Mouse (Mus musculus): Measurements from ENCODE around the gene Cdh23. TPM values are rescaled to one million over a fixed set of nuclear protein-coding genes. Genes with fewer than 3 reads are reported as not detected.

Gene Cdh23
- polyA plus RNA-seq, 1 experiment from 2014 or later: 2.7 TPM

GRCm38 (mm10) chr10:60516286-60516685, 180.0 kb downstream of the Cdh23 start:
- no peaks in the 10 kb centered on the region for H3K36me3 ChIP-seq (ENCODE audit: control insufficient read depth, insufficient read depth)
- 82% methylated on average over 11 of the region's 11 CpGs for WGBS
- no peaks in the 10 kb centered on the region for H3K27me3 ChIP-seq (replicated peaks; ENCODE audit: control insufficient read depth, insufficient read depth, low read length)
- no peaks in the 10 kb centered on the region for H3K9me3 ChIP-seq (ENCODE audit: control insufficient read depth, low read length)
- no peak overlapping the region for H3K9ac ChIP-seq (replicated peaks; ENCODE audit: low read depth, low read length)
- ATAC-seq: no peak
- no peaks in the 10 kb centered on the region for H3K4me1 ChIP-seq (replicated peaks; ENCODE audit: control insufficient read depth, insufficient read depth, low read length)
- no peak overlapping the region for H3K4me3 ChIP-seq (replicated peaks; ENCODE audit: low read length)
- H3K27ac ChIP-seq (ENCODE audit: low read length): no peak overlapping the region
- H3K4me2 ChIP-seq (ENCODE audit: low read length): no peak overlapping the region

GRCm38 (mm10) chr10:60498538-60498937, 197.8 kb downstream of the Cdh23 start:
- Histone ChIP-seq H3K27me3 (replicated peaks; ENCODE audit: control insufficient read depth, insufficient read depth, low read length) (no peaks in the 10 kb centered on the region), H3K4me1 (replicated peaks; ENCODE audit: control insufficient read depth, insufficient read depth, low read length) (no peaks in the 10 kb centered on the region), H3K4me2 (ENCODE audit: low read length) (no peak overlapping the region), H3K27ac (ENCODE audit: low read length) (no peak overlapping the region), H3K36me3 (ENCODE audit: control insufficient read depth, insufficient read depth) (no peaks in the 10 kb centered on the region), H3K9ac (replicated peaks; ENCODE audit: low read depth, low read length) (no peak overlapping the region), H3K4me3 (replicated peaks; ENCODE audit: low read length) (no peak overlapping the region), H3K9me3 (ENCODE audit: control insufficient read depth, low read length) (no peaks in the 10 kb centered on the region)
- WGBS: 20% methylated on average over 4 of the region's 4 CpGs
- ATAC-seq: no peak

- Histone ChIP-seq H3K9ac (replicated peaks; ENCODE audit: low read depth, low read length) (no peak overlapping the region), H3K27me3 (replicated peaks; ENCODE audit: control insufficient read depth, insufficient read depth, low read length) (no peaks in the 10 kb centered on the region), H3K9me3 (ENCODE audit: control insufficient read depth, low read length) (no peaks in the 10 kb centered on the region), H3K4me2 (ENCODE audit: low read length) (no peak overlapping the region), H3K4me3 (replicated peaks; ENCODE audit: low read length) (no peak overlapping the region), H3K36me3 (ENCODE audit: control insufficient read depth, insufficient read depth) (no peaks in the 10 kb centered on the region), H3K4me1 (replicated peaks; ENCODE audit: control insufficient read depth, insufficient read depth, low read length) (no peaks in the 10 kb centered on the region), H3K27ac (ENCODE audit: low read length) (no peak overlapping the region)
- ATAC-seq: no peak
- 11% methylated on average over 6 of the region's 6 CpGs for WGBS
Measured at GRCm38 (mm10) chr10:60495070-60495469, 201.2 kb downstream of the Cdh23 start.

GRCm38 (mm10) chr10:60491538-60491937, 204.8 kb downstream of the Cdh23 start:
- Histone ChIP-seq H3K4me1 (replicated peaks; ENCODE audit: control insufficient read depth, insufficient read depth, low read length) (no peaks in the 10 kb centered on the region), H3K4me3 (replicated peaks; ENCODE audit: low read length) (no peak overlapping the region), H3K9me3 (ENCODE audit: control insufficient read depth, low read length) (no peaks in the 10 kb centered on the region), H3K4me2 (ENCODE audit: low read length) (no peak overlapping the region), H3K27ac (ENCODE audit: low read length) (no peak overlapping the region), H3K27me3 (replicated peaks; ENCODE audit: control insufficient read depth, insufficient read depth, low read length) (no peaks in the 10 kb centered on the region), H3K9ac (replicated peaks; ENCODE audit: low read depth, low read length) (no peak overlapping the region), H3K36me3 (ENCODE audit: control insufficient read depth, insufficient read depth) (no peaks in the 10 kb centered on the region)
- 42% methylated on average over 2 of the region's 2 CpGs for WGBS
- peak; percentile 38; the same call in 1 of the 2 replicates for ATAC-seq

GRCm38 (mm10) chr10:60481381-60481780, 214.9 kb downstream of the Cdh23 start:
- H3K36me3 ChIP-seq (ENCODE audit: control insufficient read depth, insufficient read depth): no peaks in the 10 kb centered on the region
- H3K9ac ChIP-seq (replicated peaks; ENCODE audit: low read depth, low read length): no peak overlapping the region
- ATAC-seq: no peak
- WGBS: 95% methylated on average over 6 of the region's 6 CpGs
- no peaks in the 10 kb centered on the region for H3K4me1 ChIP-seq (replicated peaks; ENCODE audit: control insufficient read depth, insufficient read depth, low read length)
- no peaks in the 10 kb centered on the region for H3K9me3 ChIP-seq (ENCODE audit: control insufficient read depth, low read length)
- H3K4me3 ChIP-seq (replicated peaks; ENCODE audit: low read length): no peak overlapping the region
- H3K27me3 ChIP-seq (replicated peaks; ENCODE audit: control insufficient read depth, insufficient read depth, low read length): 0 out of 2 replicates have a peak, but pooled peaks cover 3% of the 10 kb centered on the region
- H3K27ac ChIP-seq (ENCODE audit: low read length): no peak overlapping the region
- no peak overlapping the region for H3K4me2 ChIP-seq (ENCODE audit: low read length)

GRCm38 (mm10) chr10:60474549-60474948, 221.7 kb downstream of the Cdh23 start:
- Histone ChIP-seq H3K27ac (ENCODE audit: low read length) (no peak overlapping the region), H3K4me1 (replicated peaks; ENCODE audit: control insufficient read depth, insufficient read depth, low read length) (peaks cover 3% of the 10 kb centered on the region; the same call in 1 of the 2 replicates), H3K27me3 (replicated peaks; ENCODE audit: control insufficient read depth, insufficient read depth, low read length) (0 out of 2 replicates have a peak, but pooled peaks cover 3% of the 10 kb centered on the region), H3K4me3 (replicated peaks; ENCODE audit: low read length) (no peak overlapping the region), H3K36me3 (ENCODE audit: control insufficient read depth, insufficient read depth) (no peaks in the 10 kb centered on the region), H3K4me2 (ENCODE audit: low read length) (no peak overlapping the region), H3K9ac (replicated peaks; ENCODE audit: low read depth, low read length) (no peak overlapping the region), H3K9me3 (ENCODE audit: control insufficient read depth, low read length) (no peaks in the 10 kb centered on the region)
- no peak for ATAC-seq
- WGBS: 79% methylated on average over 5 of the region's 5 CpGs

- peaks cover 3% of the 10 kb centered on the region; the same call in 1 of the 2 replicates for H3K4me1 ChIP-seq (replicated peaks; ENCODE audit: control insufficient read depth, insufficient read depth, low read length)
- H3K27me3 ChIP-seq (replicated peaks; ENCODE audit: control insufficient read depth, insufficient read depth, low read length): 0 out of 2 replicates have a peak, but pooled peaks cover 3% of the 10 kb centered on the region
- H3K4me2 ChIP-seq (ENCODE audit: low read length): no peak overlapping the region
- no peak overlapping the region for H3K27ac ChIP-seq (ENCODE audit: low read length)
- H3K9ac ChIP-seq (replicated peaks; ENCODE audit: low read depth, low read length): no peak overlapping the region
- no peak for ATAC-seq
- H3K9me3 ChIP-seq (ENCODE audit: control insufficient read depth, low read length): no peaks in the 10 kb centered on the region
- WGBS: 12% methylated on average over 9 of the region's 9 CpGs
- H3K4me3 ChIP-seq (replicated peaks; ENCODE audit: low read length): no peak overlapping the region
- H3K36me3 ChIP-seq (ENCODE audit: control insufficient read depth, insufficient read depth): no peaks in the 10 kb centered on the region
Measured at GRCm38 (mm10) chr10:60473782-60474322, 222.4 kb downstream of the Cdh23 start.

GRCm38 (mm10) chr10:60467752-60468151, 228.5 kb downstream of the Cdh23 start:
- 32% methylated on average over 4 of the region's 4 CpGs for WGBS
- H3K4me1 ChIP-seq (replicated peaks; ENCODE audit: control insufficient read depth, insufficient read depth, low read length): no peaks in the 10 kb centered on the region
- no peaks in the 10 kb centered on the region for H3K9me3 ChIP-seq (ENCODE audit: control insufficient read depth, low read length)
- no peak overlapping the region for H3K4me3 ChIP-seq (replicated peaks; ENCODE audit: low read length)
- ATAC-seq: no peak
- H3K9ac ChIP-seq (replicated peaks; ENCODE audit: low read depth, low read length): no peak overlapping the region
- H3K27me3 ChIP-seq (replicated peaks; ENCODE audit: control insufficient read depth, insufficient read depth, low read length): no peaks in the 10 kb centered on the region
- no peak overlapping the region for H3K27ac ChIP-seq (ENCODE audit: low read length)
- no peaks in the 10 kb centered on the region for H3K36me3 ChIP-seq (ENCODE audit: control insufficient read depth, insufficient read depth)
- H3K4me2 ChIP-seq (ENCODE audit: low read length): no peak overlapping the region

- H3K4me3 ChIP-seq (replicated peaks; ENCODE audit: low read length): no peak overlapping the region
- no peaks in the 10 kb centered on the region for H3K4me1 ChIP-seq (replicated peaks; ENCODE audit: control insufficient read depth, insufficient read depth, low read length)
- 83% methylated on average over 13 of the region's 13 CpGs for WGBS
- no peak overlapping the region for H3K27ac ChIP-seq (ENCODE audit: low read length)
- no peak for ATAC-seq
- H3K9me3 ChIP-seq (ENCODE audit: control insufficient read depth, low read length): peaks cover 5% of the 10 kb centered on the region; the same call in 1 of the 2 replicates
- no peak overlapping the region for H3K4me2 ChIP-seq (ENCODE audit: low read length)
- H3K36me3 ChIP-seq (ENCODE audit: control insufficient read depth, insufficient read depth): no peaks in the 10 kb centered on the region
- no peak overlapping the region for H3K9ac ChIP-seq (replicated peaks; ENCODE audit: low read depth, low read length)
- no peaks in the 10 kb centered on the region for H3K27me3 ChIP-seq (replicated peaks; ENCODE audit: control insufficient read depth, insufficient read depth, low read length)
Measured at GRCm38 (mm10) chr10:60463953-60464647, 232.2 kb downstream of the Cdh23 start.
